Mouse (Mus musculus) liver, embryonic 12.5 days (tissue): Measurements from ENCODE around the gene Emc3. TPM values are rescaled to one million over a fixed set of nuclear protein-coding genes. Genes with fewer than 3 reads are reported as not detected.

ENCODE experiments used
- ATAC-seq: fragments of 200-750 bp; cut with Nextera tagmentation; 2 replicates; pipeline ENCODE4 v1.8.0; 2017; ENCODE audit warnings: moderate number of reproducible peaks, mild to moderate bottlenecking, moderate library complexity
- H3K27ac ChIP-seq: fragments of 300-500 bp; sonication (generic); 2 replicates; pipeline ENCODE4 v1.5.1; 2016; ENCODE audit warnings: mild to moderate bottlenecking
- H3K27me3 ChIP-seq: fragments of 300-500 bp; sonication (generic); replicated peaks from 2 replicates; pipeline ENCODE4 v1.6.1; 2016; ENCODE audit warnings: mild to moderate bottlenecking, moderate library complexity
- H3K36me3 ChIP-seq: fragments of 300-500 bp; sonication (generic); 2 replicates; pipeline ENCODE4 v1.6.1; 2016; ENCODE audit warnings: mild to moderate bottlenecking, moderate library complexity
- H3K4me1 ChIP-seq: fragments of 300-500 bp; sonication (generic); 2 replicates; pipeline ENCODE4 v1.6.1; 2016
- H3K4me2 ChIP-seq: fragments of 300-500 bp; sonication (generic); 2 replicates; pipeline ENCODE4 v1.6.1; 2016; ENCODE audit warnings: mild to moderate bottlenecking, moderate library complexity
- H3K4me3 ChIP-seq: fragments of 300-500 bp; sonication (generic); 2 replicates; pipeline ENCODE4 v1.5.1; 2016; ENCODE audit warnings: mild to moderate bottlenecking, moderate library complexity
- H3K9ac ChIP-seq: fragments of 300-500 bp; sonication (generic); 2 replicates; pipeline ENCODE4 v1.6.1; 2016; ENCODE audit warnings: mild to moderate bottlenecking, moderate library complexity
- H3K9me3 ChIP-seq: fragments of 300-500 bp; sonication (generic); replicated peaks from 2 replicates; pipeline ENCODE4 v1.6.1; 2016; ENCODE audit warnings: mild to moderate bottlenecking, moderate library complexity
- WGBS: fragments of 180-500 bp; shearing (Covaris S2); methylation state at CpG from one replicate; pipeline ENCODE4 v1.1.7; 2016; ENCODE audit not compliant: insufficient replicate concordance; 5-methylcytosine and 5-hydroxymethylcytosine counted together
- polyA plus RNA-seq: library from polyadenylated mRNA; unstranded; fragments of >200 nt; fragmentation: Nextera tagmentation; extraction: Ambion mirVana; gene quantifications from 2 replicates; pipeline ENCODE4 v1.2.1, GENCODE M21; 2016

Gene Emc3
- 55.8 and 56.5 TPM in 2 replicates for polyA plus RNA-seq

- H3K4me3 ChIP-seq, result peak within 1 kb of the TSS; percentile 81
- under 1% methylated on average over 47 of the region's 47 CpGs for WGBS
Measured at GRCm38 (mm10) chr6:113530932-113531839, at the start of gene Emc3, which contains the start of gene Fancd2. TSS of gene Emc3 (minus strand) at chr6:113531652. TSS of gene Fancd2 (plus strand) at chr6:113531682.

GRCm38 (mm10) chr6:113579306-113579705 is 47.9 kb upstream of the Emc3 start:
- H3K9me3 ChIP-seq, result no peaks in the 10 kb centered on the region
- no peak for ATAC-seq
- 84% methylated on average over 3 of the region's 3 CpGs for whole genome bisulfite sequencing

More at GRCm38 (mm10) chr6:113530932-113531839, at the start of gene Emc3, which contains the start of gene Fancd2:
- Histone ChIP-seq H3K27ac (peak within 1 kb of the TSS; percentile 84), H3K36me3 (peaks cover 48% of the 10 kb centered on the region), H3K4me1 (peaks cover 30% of the 10 kb centered on the region), H3K27me3 (no peaks in the 10 kb centered on the region), H3K9me3 (no peaks in the 10 kb centered on the region), H3K4me2 (peak within 1 kb of the TSS; percentile 79), H3K9ac (peak within 1 kb of the TSS; percentile 82)
- peak; percentile 87 for ATAC-seq

GRCm38 (mm10) chr6:113576044-113576443 is 44.6 kb upstream of the Emc3 start:
- Histone ChIP-seq H3K9ac (no peak overlapping the region), H3K4me2 (no peak overlapping the region), H3K36me3 (peaks cover 83% of the 10 kb centered on the region), H3K27ac (no peak overlapping the region), H3K27me3 (no peaks in the 10 kb centered on the region), H3K9me3 (no peaks in the 10 kb centered on the region), H3K4me1 (no peaks in the 10 kb centered on the region), H3K4me3 (no peak overlapping the region)
- WGBS, result 94% methylated on average over 6 of the region's 6 CpGs
- no peak for ATAC-seq

More at GRCm38 (mm10) chr6:113579306-113579705, 47.9 kb upstream of the Emc3 start:
- Histone ChIP-seq H3K36me3 (peaks cover 82% of the 10 kb centered on the region), H3K27ac (no peak overlapping the region), H3K4me3 (no peak overlapping the region), H3K4me1 (no peaks in the 10 kb centered on the region), H3K27me3 (no peaks in the 10 kb centered on the region), H3K9ac (no peak overlapping the region), H3K4me2 (no peak overlapping the region)

GRCm38 (mm10) chr6:113564557-113564956 is 33.1 kb upstream of the Emc3 start:
- no peaks in the 10 kb centered on the region for H3K9me3 ChIP-seq
- no peak overlapping the region for H3K4me3 ChIP-seq
- no peaks in the 10 kb centered on the region for H3K4me1 ChIP-seq
- ATAC-seq, result no peak
- no peaks in the 10 kb centered on the region for H3K27me3 ChIP-seq
- no peak overlapping the region for H3K9ac ChIP-seq
- peaks cover 98% of the 10 kb centered on the region for H3K36me3 ChIP-seq
- H3K4me2 ChIP-seq, result no peak overlapping the region
- no peak overlapping the region for H3K27ac ChIP-seq
- WGBS, result 85% methylated on average over 1 of the region's 1 CpGs

GRCm38 (mm10) chr6:113559736-113560135 is 28.3 kb upstream of the Emc3 start:
- Histone ChIP-seq H3K27ac (no peak overlapping the region), H3K4me3 (no peak overlapping the region), H3K9me3 (no peaks in the 10 kb centered on the region), H3K27me3 (no peaks in the 10 kb centered on the region), H3K36me3 (peaks cover 88% of the 10 kb centered on the region), H3K4me2 (no peak overlapping the region), H3K9ac (no peak overlapping the region), H3K4me1 (no peaks in the 10 kb centered on the region)
- WGBS, result 83% methylated on average over 6 of the region's 6 CpGs
- no peak for ATAC-seq

DNA sequence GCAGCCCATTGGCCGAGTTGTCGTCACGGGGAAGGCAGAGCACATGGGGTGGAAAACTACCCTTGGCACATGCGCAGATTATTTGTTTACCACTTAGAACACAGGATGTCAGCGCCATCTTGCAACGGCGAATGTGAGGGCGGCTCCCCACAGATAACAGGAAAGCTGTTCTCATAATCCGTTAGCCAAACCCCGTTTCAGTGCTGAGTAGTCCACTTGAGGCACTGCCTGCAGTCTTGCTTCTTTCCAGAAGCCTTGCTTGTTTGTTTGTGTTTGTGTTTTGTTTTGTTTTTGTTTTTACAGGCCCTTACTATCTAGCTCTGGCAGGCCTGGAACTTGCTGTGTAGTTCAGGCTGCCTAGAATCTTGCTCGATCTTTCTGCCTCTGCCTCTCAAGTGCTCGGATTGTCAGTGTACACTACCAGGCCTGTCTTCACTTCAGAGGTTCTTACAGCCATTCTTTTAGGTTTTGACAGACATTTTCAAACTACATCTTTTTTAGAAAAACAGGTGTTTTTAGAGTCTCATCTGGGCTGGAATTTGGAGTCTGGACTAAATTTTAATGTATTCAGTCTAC is 12.5 kb upstream of the Emc3 start:
- peaks cover 82% of the 10 kb centered on the region for H3K36me3 ChIP-seq
- peak overlapping the region; percentile 45; the same call in 1 of the 2 replicates for H3K27ac ChIP-seq
- peak; percentile 80 for ATAC-seq
- no peak overlapping the region for H3K4me2 ChIP-seq
- H3K9me3 ChIP-seq, result no peaks in the 10 kb centered on the region
- no peak overlapping the region for H3K9ac ChIP-seq
- H3K4me1 ChIP-seq, result peaks cover 4% of the 10 kb centered on the region; the same call in 1 of the 2 replicates
- WGBS, result 77% methylated on average over 12 of the region's 12 CpGs
- H3K4me3 ChIP-seq, result no peak overlapping the region
- H3K27me3 ChIP-seq, result no peaks in the 10 kb centered on the region

GRCm38 (mm10) chr6:113541610-113542009 is 10.2 kb upstream of the Emc3 start:
- ATAC-seq, result no peak
- H3K9ac ChIP-seq, result no peak overlapping the region
- no peaks in the 10 kb centered on the region for H3K9me3 ChIP-seq
- H3K27me3 ChIP-seq, result no peaks in the 10 kb centered on the region
- WGBS, result 76% methylated on average over 6 of the region's 6 CpGs
- no peak overlapping the region for H3K27ac ChIP-seq
- peaks cover 81% of the 10 kb centered on the region for H3K36me3 ChIP-seq
- peaks cover 4% of the 10 kb centered on the region; the same call in 1 of the 2 replicates for H3K4me1 ChIP-seq
- no peak overlapping the region for H3K4me3 ChIP-seq
- no peak overlapping the region for H3K4me2 ChIP-seq

- peaks cover 24% of the 10 kb centered on the region for H3K4me1 ChIP-seq
- no peak overlapping the region for H3K27ac ChIP-seq
- no peak overlapping the region for H3K4me2 ChIP-seq
- H3K9ac ChIP-seq, result no peak overlapping the region
- no peak overlapping the region for H3K4me3 ChIP-seq
- H3K9me3 ChIP-seq, result no peaks in the 10 kb centered on the region
- ATAC-seq, result no peak
- no peaks in the 10 kb centered on the region for H3K27me3 ChIP-seq
- peaks cover 55% of the 10 kb centered on the region for H3K36me3 ChIP-seq
- WGBS, result 84% methylated on average over 7 of the region's 7 CpGs
Measured at GRCm38 (mm10) chr6:113534886-113535285, 3.4 kb upstream of the Emc3 start.

- H3K4me2 ChIP-seq, result peak overlapping the region; percentile 79
- ATAC-seq, result no peak
- WGBS, result 4% methylated on average over 7 of the region's 7 CpGs
Measured at GRCm38 (mm10) chr6:113531840-113532404, 470 bp upstream of the Emc3 start.

GRCm38 (mm10) chr6:113523420-113523819 is 8.0 kb downstream of the Emc3 start:
- ATAC-seq, result no peak
- Histone ChIP-seq H3K4me2 (no peak overlapping the region), H3K27ac (no peak overlapping the region), H3K4me1 (no peaks in the 10 kb centered on the region), H3K9me3 (no peaks in the 10 kb centered on the region), H3K27me3 (no peaks in the 10 kb centered on the region), H3K36me3 (peaks cover 81% of the 10 kb centered on the region), H3K4me3 (no peak overlapping the region), H3K9ac (no peak overlapping the region)
- WGBS, result 77% methylated on average over 8 of the region's 8 CpGs

More at GRCm38 (mm10) chr6:113531840-113532404, 470 bp upstream of the Emc3 start:
- Histone ChIP-seq H3K4me1 (peaks cover 30% of the 10 kb centered on the region), H3K27ac (peak overlapping the region; percentile 84), H3K27me3 (no peaks in the 10 kb centered on the region), H3K9me3 (no peaks in the 10 kb centered on the region), H3K4me3 (peak overlapping the region; percentile 81), H3K36me3 (peaks cover 51% of the 10 kb centered on the region), H3K9ac (peak overlapping the region; percentile 82)

DNA sequence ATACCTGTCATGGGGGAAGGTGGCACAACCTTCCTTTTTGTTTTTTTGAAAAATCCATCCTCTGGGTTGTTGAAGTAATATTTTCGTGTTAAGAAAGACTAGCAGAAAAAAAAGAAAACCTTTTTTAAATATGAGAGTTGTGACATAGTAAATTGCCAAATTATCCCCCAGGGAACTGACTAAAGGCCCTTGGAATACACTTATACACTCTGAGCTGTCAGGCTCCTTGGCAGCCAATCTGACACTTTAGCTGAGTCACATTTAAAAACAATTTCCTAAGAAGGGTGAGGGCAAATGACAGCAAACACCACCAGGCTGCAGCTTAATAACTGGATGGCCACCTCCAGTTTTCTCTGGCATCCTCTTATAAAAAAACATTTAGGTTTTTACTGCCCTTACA is 9.1 kb downstream of the Emc3 start:
- H3K36me3 ChIP-seq, result peaks cover 84% of the 10 kb centered on the region
- H3K4me3 ChIP-seq, result no peak overlapping the region
- ATAC-seq, result no peak
- no peak overlapping the region for H3K27ac ChIP-seq
- no peaks in the 10 kb centered on the region for H3K9me3 ChIP-seq
- no peak overlapping the region for H3K4me2 ChIP-seq
- H3K4me1 ChIP-seq, result no peaks in the 10 kb centered on the region
- WGBS, result 60% methylated on average over 1 of the region's 1 CpGs
- H3K9ac ChIP-seq, result no peak overlapping the region
- no peaks in the 10 kb centered on the region for H3K27me3 ChIP-seq
